Mouse (Mus musculus) layer of hippocampus, adult 11-12 months (tissue): ENCODE results near the gene St8sia1.

ENCODE experiments used
- DNase-seq: peaks from one replicate; pipeline ENCODE4 v3.0.0; 2022; ENCODE audit warnings: low spot score

The St8sia1 gene

DNA sequence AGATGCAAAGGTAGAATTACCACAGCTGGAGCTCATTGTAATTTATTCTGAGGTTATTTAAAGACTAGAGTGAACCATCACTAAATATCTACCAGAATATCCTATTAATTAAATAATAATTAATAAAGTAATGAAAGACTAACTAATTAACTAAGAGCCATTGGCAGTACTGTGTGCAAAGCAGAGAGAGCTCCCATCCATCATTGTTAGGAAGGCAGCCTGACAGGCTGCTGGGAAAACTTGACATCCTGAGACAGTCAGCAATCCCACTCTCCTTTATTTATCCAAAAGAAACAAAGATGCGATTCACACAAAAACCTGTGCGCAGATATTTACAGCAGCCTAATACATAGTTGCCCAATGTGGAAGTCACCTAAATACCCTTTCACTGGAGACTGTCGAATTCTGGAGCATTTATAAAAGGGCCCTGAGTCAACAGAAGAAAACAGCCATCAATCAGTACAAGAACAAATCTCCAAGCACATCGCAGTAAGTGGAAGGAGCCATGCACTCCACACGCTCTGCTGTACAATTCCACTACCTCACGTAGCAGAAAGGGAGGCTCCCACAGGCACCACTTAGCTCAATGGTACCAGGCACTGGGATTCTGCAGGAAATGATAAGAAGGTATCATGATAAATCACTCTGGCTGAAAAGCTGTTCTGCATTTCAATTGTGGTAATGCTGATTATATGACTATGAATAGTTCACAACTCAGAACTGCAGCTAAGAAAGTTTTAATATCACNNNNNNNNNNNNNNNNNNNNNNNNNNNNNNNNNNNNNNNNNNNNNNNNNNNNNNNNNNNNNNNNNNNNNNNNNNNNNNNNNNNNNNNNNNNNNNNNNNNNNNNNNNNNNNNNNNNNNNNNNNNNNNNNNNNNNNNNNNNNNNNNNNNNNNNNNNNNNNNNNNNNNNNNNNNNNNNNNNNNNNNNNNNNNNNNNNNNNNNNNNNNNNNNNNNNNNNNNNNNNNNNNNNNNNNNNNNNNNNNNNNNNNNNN lies 15.7 kb upstream of the St8sia1 start:
- DNase-seq, result no peak

DNA sequence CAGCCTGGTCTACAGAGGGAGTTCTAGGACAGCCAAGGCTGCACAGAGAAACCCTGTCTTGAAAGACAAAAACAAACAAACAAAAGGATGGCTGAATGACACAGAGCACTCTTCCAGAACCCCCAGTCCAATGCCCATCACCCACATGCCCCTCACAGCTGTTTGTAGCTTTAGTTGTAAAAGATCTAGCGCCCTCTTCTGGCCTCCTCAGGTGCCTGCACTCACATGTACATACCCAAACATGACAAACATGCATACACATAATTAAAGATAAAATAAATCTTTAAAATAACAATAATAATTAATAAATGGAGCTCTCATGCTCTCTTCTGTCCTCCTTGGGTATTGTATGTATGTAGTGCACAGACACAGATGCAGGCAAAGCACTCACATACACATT lies 13.0 kb upstream of the St8sia1 start:
- DNase-seq, result no peak

DNA sequence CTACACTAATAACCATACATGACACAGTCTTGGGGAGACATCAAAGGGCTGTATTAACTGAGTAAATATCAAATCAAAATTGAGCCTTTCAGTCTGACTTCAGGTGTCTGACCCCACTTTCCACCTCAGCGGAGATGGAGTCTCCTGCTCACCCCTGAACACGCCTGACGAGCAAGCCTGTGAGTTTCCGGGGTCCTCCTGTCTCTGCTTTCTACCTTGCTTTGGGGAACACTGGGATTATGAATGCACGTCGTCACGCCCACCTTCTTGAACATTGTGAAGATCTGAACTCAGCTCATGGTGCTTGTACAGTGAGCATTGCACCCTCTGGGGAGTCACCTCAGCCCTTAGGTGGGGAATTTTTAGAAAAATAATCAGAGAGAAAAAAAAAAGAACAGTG lies 9.0 kb upstream of the St8sia1 start:
- DNase-seq, result no peak

DNA sequence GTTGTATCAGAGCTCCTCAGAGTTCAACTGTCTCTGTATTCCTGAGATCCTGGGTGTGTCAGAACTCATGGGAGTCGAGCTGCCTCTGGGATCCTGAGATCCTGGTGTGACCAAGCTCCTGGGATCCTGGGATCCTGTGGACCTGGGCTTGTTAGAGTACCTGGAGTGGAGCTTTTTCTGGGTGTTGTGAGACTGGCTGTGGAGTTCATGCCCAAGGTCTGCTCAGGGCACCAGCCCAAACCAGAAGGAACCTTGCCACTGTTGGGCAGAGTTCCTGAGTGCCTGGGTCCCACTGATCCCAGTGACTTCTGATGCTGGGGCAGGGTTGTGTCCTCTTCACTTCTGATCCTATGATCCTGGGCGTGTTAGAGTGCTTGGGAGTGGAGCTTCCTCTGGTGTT lies 8.0 kb upstream of the St8sia1 start:
- DNase-seq, result no peak

DNA sequence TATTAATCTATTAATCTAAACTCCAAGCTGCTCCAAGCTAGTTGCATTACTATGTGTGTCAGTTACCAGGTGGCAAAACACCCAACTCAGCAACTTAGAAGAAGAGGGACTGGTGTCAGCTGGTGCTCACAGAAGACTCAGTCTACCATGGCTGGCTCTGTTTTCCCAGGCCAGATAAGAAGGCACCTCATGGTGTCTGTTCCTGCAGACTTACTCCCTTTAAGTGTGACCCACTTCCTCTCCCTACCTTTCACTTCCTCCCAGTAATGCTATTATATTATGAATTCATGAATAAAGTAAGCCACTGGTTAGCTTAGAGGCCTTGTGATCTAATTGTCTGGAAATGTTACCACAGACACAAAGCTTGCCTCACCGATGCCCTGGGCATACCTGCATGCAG lies 3.2 kb upstream of the St8sia1 start:
- DNase-seq, result no peak

DNA sequence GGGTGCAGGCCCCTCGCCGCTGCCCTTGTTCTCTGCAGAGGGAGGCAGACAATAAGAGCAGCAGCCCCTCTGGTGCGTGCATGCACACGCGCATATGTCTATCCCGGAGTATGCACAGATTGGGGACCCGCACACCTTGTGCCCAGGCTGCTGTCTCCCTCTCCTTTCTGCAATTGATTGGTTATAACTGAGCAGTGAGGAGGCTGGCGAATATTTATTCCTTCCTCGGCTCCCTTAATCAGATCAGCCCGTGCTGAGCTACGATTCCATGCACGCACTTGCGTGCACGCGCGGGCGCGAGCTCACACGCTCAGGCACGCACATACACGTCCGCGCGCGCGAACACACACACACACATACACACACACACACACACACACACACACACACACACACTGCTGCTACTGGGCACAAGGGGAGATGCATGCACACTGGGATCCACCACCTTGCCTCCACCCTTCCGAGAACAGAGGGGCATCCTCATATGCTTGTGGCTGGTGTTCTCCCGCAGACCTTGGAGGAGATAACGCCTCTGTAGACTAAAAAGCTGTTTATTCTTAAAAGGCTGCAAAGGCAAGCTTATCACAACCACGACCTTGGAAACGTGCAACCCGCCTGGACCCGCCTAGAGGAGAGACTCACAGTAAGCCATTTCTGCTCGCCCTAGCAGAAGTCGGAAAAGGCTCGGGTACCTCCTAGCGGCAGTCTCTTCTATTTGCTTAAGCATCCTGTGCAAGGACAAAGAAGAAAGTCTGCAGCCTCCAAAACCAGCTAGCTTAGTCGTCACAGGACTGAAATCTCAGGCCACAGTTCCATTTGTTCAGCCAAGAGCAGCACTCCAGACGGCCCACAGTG lies 506 bp upstream of the St8sia1 start:
- DNase-seq, result peak; percentile 89

DNA sequence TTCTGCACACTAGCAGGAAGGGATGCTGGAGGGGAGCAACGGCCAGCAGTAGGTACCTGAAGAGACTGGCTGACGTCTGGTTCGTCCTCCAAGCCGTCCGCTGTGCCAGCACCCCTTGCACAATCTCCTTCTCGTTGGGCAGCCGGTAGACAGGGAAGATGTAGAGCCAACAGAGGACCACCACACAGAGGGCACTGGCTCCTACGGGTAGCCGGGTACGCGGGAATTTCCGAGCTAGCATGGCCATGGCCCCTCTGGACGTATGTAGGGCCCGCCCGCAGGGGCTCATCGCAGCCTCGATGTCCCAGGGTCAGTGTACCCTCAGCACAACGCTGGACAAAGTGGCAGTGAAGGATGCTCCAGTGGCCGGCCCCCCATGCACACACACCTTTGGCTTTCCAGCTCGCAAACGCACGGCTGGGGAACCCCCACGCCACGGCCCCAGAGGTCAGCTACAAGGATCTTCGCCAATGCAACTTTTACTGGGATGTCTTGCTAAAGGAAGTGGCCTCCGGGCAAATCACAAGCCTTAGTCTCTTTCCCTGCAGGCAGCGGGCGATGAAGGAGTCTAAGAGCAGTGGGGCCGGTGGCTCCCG lies 674 bp downstream of the St8sia1 start:
- DNase-seq, result no peak

DNA sequence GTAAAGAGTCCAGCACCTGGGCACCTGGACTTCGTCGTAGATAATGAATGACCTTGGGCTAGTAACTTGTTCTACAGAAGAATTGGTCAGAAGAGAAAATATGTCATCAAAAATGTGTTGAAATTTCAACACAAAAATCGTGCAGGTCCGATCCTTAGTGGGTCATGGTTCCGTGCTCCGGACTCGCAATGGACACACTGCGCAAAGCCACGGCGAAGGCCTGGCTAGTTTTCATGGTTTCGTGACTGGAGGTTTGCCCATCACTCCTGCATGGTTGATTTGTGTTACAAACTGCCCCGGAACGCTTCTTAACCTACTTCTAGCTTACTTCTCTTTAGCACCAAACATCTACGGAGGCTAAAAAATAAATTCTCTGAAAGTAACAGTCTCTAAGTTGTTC lies 1.4 kb downstream of the St8sia1 start:
- no peak for DNase-seq

DNA sequence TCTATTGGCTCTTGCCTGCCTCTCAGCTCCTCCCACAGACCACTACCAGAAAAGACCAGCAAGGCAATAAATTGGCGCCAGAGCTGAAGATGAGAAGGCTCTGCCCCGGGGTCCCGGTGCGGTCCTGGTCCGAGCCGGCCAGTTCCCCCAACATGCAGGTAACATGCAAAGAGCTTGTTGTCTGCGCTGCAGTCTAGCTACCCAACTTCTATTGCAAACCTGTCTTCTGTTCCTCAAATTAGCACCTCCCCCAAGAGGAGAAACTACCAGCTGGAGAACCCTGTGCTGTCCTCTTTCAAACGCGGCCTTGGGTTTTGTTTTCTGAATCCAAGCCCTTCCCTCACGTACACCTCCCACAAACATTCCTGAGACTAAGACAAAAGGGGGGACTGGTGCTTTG lies 1.8 kb downstream of the St8sia1 start:
- no peak for DNase-seq

DNA sequence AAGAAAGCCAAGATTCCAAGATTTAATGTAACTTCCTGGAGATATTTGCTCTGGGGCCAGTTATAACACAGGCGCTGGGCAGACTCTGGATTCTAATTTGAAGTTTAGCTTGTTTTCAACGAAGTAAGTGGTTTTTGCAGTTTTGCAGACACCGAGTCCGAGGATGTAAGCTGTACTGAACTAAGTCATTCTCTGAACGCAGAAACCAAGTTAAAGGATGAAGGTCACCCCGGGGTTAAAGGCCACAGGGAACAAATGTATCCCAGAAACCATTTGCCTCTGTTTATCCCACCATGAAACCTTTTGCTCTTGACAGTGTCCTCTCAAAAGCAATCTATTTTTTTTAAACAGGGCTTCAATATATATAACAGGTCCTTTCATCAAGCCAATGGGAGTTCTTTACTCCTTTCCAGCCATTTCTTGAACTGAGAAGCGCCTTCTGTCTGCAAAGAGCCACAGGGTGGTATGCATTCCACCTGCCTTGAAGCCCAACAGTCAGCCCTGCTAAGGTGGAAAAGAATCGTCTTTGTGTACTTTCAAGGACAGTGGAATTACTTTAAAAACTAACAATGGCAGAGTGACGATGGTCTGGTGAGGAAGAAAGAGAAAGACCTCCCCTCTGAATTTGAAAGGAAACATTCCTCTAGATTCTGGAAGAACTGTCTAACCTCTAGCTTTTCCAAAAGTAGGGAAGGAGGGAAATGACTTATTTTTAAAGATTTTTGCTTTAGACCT lies 2.4 kb downstream of the St8sia1 start:
- no peak for DNase-seq

DNA sequence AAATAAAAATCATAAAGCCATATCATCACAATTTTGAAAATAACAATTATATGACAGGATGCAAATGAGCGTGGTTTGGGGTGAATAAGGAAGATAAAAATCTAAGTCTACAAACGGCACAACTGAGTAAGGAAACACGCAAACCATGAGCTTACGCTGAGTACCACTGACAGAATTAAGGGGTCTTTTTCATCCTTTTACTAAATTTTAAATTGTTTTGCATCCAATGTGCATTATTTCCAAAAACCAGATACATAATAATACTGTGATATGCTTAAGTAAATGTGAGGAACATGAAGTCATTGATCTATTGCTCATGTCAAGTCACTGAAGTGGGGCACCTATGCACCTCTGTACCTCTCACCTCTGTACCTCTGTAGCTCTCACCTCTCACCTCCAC lies 7.7 kb downstream of the St8sia1 start:
- DNase-seq, result no peak

DNA sequence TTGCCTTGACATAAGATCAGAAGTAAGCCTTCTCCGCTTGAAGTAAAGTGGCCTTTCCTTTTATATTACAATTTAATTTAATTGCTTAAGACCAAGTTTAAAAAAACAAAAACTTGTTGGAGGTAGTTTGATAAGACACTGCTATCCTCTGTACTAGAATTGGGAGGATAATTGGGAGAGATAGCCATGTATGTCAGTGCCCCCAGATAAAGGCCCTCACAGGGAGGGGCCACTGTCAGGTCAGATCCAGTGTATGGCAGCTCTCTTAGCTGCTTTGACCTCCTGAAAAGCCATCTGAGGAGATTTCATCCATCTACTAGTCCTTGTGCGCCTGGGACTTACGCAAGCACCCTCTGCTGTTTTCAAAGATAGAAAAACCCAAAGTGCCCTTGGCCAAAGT lies 9.0 kb downstream of the St8sia1 start:
- no peak for DNase-seq

DNA sequence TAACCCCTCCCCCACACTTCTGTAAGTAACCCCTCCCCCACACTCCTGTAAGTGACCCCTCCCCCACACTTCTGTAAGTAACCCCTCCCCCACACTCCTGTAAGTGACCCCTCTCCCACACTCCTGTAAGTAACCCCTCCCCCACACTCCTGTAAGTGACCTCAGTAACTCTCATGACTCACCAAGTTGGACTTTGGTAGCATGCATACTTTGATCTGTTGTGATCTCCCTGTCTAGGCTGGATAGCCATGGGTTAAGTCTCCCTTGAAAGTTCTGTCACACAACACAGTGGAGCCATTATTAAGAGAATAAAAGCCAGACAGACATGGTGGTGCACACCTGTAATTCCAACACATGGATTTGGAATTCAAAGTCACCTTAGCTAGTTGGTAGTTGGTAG lies 11.1 kb downstream of the St8sia1 start:
- no peak for DNase-seq

DNA sequence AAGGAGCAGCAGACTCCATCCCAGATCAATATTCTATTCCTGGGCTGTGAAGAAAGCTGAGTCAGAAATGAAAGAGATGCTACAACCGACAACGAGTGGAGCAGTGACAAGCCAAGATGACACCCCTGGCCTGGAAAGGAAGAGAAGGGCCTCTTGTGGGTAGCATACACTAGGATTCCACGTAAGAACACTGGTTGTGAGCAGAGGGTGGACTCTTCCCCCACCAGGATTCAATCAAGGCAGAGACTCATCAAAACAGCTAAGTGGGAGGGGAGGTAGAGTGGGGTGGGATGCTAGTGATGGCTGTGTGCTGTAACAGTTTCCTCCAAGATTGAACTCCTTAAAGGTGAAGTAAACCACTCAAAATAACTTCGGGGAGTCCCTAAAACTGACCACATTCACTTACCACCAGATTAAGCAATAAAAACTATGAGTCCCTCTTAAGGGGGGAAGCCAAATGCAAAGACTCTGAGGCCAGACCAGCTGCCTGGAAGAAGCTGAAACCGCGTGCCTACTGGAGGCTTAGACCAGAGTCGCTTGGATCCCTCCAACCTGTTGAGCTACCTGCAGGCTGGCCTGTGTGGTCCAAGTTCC lies 11.8 kb downstream of the St8sia1 start:
- DNase-seq, result no peak

DNA sequence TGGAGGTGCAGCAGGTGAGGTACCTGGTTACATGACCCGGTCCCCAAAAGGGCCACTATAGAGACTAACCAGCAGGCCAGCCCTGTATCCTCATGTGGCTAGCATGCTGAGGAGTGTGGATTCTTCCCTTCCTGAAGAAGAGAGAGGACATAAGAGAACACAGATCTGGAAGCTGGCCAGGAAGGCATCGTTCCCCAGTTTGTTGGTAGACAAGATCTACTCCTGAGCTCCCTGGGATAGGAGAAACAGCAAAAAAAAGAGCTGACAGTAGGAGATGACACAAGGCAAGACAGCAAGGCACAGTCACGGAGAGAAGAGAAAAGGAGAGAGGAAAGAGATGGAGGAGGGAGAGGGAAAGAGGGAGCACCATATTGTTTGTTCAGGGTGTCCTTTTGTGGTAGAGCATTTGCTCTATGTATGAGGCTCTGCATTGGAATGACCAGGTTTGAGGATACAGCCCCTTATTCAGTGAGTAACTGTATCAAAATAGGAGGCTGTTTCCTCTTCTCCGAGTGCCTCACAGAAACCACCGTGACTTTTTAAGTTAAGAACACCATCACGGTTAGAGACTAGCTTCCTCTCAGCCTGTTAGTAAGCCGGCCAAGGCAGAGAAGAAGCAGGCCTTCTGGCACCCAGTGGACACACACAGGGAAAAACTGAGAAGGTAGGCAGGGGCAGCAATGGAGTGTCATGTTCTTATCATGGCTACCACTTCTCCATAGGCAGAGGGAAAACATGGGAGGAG lies 12.5 kb downstream of the St8sia1 start:
- DNase-seq, result peak; percentile 47

DNA sequence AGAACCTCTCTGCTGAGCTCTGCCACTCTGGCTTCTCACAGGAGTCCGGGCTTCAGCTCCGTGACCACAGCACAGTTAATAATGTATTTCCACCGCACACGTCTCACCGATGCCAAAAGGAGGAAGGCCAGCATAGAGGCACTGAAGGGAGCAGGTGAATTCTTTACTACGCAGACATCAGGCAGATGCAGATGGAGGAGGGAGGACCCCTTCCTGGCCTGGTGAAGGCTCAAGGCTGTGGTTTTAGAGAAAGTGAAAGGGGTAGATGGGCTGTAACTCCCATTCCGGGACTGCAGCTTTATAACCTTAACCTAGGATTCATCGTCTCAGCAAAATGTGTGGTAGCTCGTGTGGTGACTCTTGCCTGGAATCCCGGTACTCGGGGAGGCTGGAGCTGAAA lies 13.9 kb downstream of the St8sia1 start:
- no peak for DNase-seq

DNA sequence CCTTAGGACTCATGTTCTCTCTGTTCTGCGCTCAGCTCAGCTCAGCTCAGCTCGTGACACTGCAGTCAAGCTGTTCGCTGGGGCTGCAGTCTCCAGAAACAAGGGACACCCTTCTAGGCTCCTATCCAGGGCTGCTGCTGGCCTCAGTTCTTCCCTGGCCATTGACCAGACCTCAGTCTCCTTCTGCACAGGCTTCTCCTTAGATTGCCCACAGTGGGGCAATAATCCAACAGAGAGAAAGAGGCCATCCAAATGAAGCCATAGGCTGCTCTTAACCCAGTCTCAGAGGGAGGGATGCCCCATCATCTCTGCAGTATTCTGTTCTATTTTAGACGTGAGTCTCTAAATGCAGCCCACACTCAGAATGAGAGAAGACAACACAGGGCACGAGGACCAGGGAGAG lies 15.3 kb downstream of the St8sia1 start:
- peak; percentile 54 for DNase-seq

DNA sequence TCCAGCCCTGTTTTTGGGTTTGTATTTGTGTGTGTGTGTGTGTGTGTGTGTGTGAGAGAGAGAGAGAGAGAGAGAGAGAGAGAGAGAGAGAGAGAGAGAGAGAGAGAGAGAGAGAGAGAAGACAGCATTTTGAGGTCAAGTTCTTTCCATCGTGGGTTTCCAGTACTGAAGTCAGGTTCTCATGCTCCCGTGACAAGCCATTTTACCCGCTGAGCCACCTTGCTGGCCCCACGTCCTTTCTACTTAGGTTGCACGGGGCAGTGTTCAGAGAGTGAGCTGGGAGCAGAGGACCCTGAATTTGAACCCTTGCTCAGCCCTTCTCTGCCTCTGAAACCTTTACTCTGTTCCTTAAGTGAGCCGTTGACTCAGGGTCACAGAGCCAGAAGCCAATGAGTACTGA lies 17.2 kb downstream of the St8sia1 start:
- DNase-seq, result no peak

DNA sequence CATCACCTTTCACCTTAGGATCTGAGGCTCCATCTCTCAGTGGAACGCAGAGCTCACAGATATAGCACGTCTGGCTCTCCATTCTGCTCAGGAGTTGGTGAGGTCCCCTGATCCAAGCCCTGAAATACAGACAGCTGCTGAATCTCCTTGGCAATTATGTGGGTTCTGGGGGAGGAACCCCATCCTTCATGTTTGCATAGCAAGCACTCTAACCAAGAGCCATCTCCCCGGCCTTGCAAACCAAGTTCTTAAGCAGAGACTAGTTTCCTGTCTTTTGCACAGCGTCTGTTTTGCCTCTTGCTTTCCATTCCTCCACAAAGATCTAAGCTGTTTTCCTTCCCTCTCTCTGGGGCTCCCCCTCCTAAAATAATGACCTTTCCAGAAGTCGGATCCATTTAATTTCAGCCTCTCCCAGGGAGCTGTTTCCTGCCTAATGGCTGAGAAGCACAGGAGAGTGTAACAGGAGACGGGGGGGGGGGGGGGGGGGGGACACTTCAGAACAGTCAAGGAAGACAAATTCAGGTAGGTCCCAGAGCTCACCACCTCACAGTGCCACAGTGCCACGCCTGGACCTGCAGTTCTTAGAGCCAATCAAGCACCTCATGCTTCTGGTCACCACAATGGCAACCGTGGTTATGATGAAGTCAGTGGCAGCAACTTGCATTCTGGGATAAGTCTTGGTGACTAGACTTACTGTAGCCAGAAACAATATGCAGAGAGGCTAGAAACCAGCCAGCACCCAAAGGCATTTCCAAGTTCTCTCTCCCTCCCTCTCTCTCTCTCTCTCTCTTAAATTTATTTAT lies 18.0 kb downstream of the St8sia1 start:
- no peak for DNase-seq

DNA sequence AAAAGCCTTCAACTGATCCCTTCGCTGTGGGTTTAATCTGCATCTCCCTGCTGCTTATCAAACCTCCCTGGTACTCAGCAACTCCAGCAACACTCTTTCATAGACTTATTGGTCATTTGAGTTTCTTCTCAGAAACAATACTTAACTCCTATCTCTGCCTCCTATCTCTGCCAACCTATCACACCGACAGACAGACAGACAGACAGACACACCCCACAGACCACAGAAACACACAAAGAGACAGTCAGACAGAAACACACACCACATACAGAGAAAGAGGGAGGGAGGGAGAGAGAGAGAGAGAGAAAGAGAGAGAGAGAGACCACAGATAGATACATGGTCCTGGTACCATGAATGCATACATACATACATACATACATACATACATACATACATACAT lies 18.8 kb downstream of the St8sia1 start:
- no peak for DNase-seq
